Mouse (Mus musculus): Measurements from ENCODE around the gene Lrrc75b. TPM values are rescaled to one million over a fixed set of nuclear protein-coding genes. Genes with fewer than 3 reads are reported as not detected.

The Lrrc75b gene
- total and polyA plus RNA-seq, 3 experiments = not detected

- Histone ChIP-seq H3K4me1 (ENCODE audit: control insufficient read depth in 1 of 2, insufficient read depth in 2 of 2, low read length in 2 of 2) (peaks cover 15 to 24% of the 10 kb centered on the region in 2 experiments), H3K79me2 (ENCODE audit: control insufficient read depth, insufficient read depth, low read length, poor library complexity) (peaks cover 5% of the 10 kb centered on the region), H3K9me3 (replicated peaks; ENCODE audit: insufficient read depth, low read length) (no peaks in the 10 kb centered on the region), H3K27ac (ENCODE audit: control insufficient read depth, low read depth, low read length) (no peak overlapping the region), H3K36me3 (ENCODE audit: control insufficient read depth in 1 of 2, insufficient read depth in 2 of 2, low read length in 2 of 2) (peaks cover 2 to 20% of the 10 kb centered on the region in 2 experiments; a peak in 3 of 4 replicates), H3K4me3 (ENCODE audit: control insufficient read depth in 1 of 2, insufficient read depth in 1 of 2, low read depth in 2 of 2, low read length in 2 of 2) (no peak overlapping the region), H3K27me3 (ENCODE audit: control insufficient read depth in 1 of 2, insufficient read depth in 2 of 2, low read length in 2 of 2) (no peaks in the 10 kb centered on the region), H3K9ac (ENCODE audit: control insufficient read depth, low read depth, low read length, poor library complexity, severe bottlenecking) (no peak overlapping the region)
- no peak for DNase-seq (ENCODE audit: low read depth, low spot score)
- TF ChIP-seq NRF1 (IDR thresholded peaks at IDR 0.05; ENCODE audit: insufficient read depth, low read depth, low read length, poor library complexity, severe bottlenecking) (no peak), HCFC1 (IDR thresholded peaks at IDR 0.05; ENCODE audit: low read depth, low read length) (no peak), E2F4 (IDR thresholded peaks at IDR 0.05; ENCODE audit: borderline replicate concordance, low read depth, low read length) (no peak), GATA1 (IDR thresholded peaks at IDR 0.05; ENCODE audit: low read depth, low read length) (no peak)
Observed at GRCm38 (mm10) chr10:75511897-75512296, 48.2 kb downstream of the Lrrc75b start.

- Histone ChIP-seq H3K36me3 (ENCODE audit: control insufficient read depth in 1 of 2, insufficient read depth in 2 of 2, low read length in 2 of 2) (peaks cover 2 to 20% of the 10 kb centered on the region in 2 experiments; a peak in 3 of 4 replicates), H3K9me3 (replicated peaks; ENCODE audit: insufficient read depth, low read length) (no peaks in the 10 kb centered on the region), H3K4me1 (ENCODE audit: control insufficient read depth in 1 of 2, insufficient read depth in 2 of 2, low read length in 2 of 2) (peaks cover 15 to 24% of the 10 kb centered on the region in 2 experiments), H3K4me3 (ENCODE audit: control insufficient read depth in 1 of 2, insufficient read depth in 1 of 2, low read depth in 2 of 2, low read length in 2 of 2) (no peak overlapping the region), H3K27me3 (ENCODE audit: control insufficient read depth in 1 of 2, insufficient read depth in 2 of 2, low read length in 2 of 2) (no peaks in the 10 kb centered on the region), H3K27ac (ENCODE audit: control insufficient read depth, low read depth, low read length) (no peak overlapping the region), H3K79me2 (ENCODE audit: control insufficient read depth, insufficient read depth, low read length, poor library complexity) (no peaks in the 10 kb centered on the region), H3K9ac (ENCODE audit: control insufficient read depth, low read depth, low read length, poor library complexity, severe bottlenecking) (no peak overlapping the region)
- TF ChIP-seq UBTF (IDR thresholded peaks at IDR 0.05; ENCODE audit: borderline replicate concordance, insufficient read depth, low read depth, low read length) (no peak), POLR2AphosphoS5 (IDR thresholded peaks at IDR 0.05; ENCODE audit: borderline replicate concordance, low read depth, low read length) (no peak), MXI1 (IDR thresholded peaks at IDR 0.05; ENCODE audit: low read depth, low read length) (no peak), SIN3A (IDR thresholded peaks at IDR 0.05; ENCODE audit: low read length) (no peak), MYB (IDR thresholded peaks at IDR 0.05; ENCODE audit: low read depth, low read length) (no peak), ETS1 (IDR thresholded peaks at IDR 0.05; ENCODE audit: low read depth, low read length) (no peak), ZC3H11A (IDR thresholded peaks at IDR 0.05; ENCODE audit: low read depth, low read length) (no peak), NRF1 (IDR thresholded peaks at IDR 0.05; ENCODE audit: insufficient read depth, low read depth, low read length, poor library complexity, severe bottlenecking) (no peak), MYC (IDR thresholded peaks at IDR 0.05; ENCODE audit: low read depth, low read length) (no peak), ZKSCAN1 (IDR thresholded peaks at IDR 0.05; ENCODE audit: low read depth, low read length) (no peak), JUND (IDR thresholded peaks at IDR 0.05; ENCODE audit: low read depth, low read length) (no peak)
- DNase-seq (ENCODE audit: low read depth, low spot score) = no peak
Observed at GRCm38 (mm10) chr10:75511060-75511459, 49.1 kb downstream of the Lrrc75b start.

DNA sequence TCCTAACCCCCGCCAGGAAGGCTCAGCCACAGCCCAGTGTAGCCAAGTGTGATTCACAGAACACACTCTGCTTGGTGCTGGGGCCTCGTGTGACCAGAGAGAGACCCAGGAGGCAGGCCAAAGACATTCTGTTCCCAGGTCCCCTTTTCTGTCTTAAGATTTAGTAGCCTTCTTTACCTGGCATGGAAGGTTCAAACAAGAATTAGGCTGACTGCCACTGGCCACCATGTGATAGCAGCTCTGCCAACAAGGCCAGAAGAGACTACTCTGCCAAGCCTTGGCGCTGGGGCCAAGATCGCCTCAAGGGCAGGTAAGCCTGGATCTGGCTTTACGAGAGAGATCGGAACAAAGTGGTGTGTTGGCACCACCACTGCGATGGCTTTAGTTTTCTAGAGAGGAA, 49.7 kb downstream of the Lrrc75b start:
- no peak overlapping the region for H3K27ac ChIP-seq (ENCODE audit: control insufficient read depth, low read depth, low read length)
- no peak overlapping the region for H3K4me3 ChIP-seq (ENCODE audit: control insufficient read depth in 1 of 2, insufficient read depth in 1 of 2, low read depth in 2 of 2, low read length in 2 of 2)
- no peak overlapping the region for H3K9ac ChIP-seq (ENCODE audit: control insufficient read depth, low read depth, low read length, poor library complexity, severe bottlenecking)
- H3K79me2 ChIP-seq (ENCODE audit: control insufficient read depth, insufficient read depth, low read length, poor library complexity) = no peaks in the 10 kb centered on the region
- H3K4me1 ChIP-seq (ENCODE audit: control insufficient read depth in 1 of 2, insufficient read depth in 2 of 2, low read length in 2 of 2) = peaks cover 12 to 21% of the 10 kb centered on the region in 2 experiments
- H3K27me3 ChIP-seq (ENCODE audit: control insufficient read depth in 1 of 2, insufficient read depth in 2 of 2, low read length in 2 of 2) = no peaks in the 10 kb centered on the region
- no peaks in the 10 kb centered on the region for H3K9me3 ChIP-seq (replicated peaks; ENCODE audit: insufficient read depth, low read length)
- TF ChIP-seq TBP (IDR thresholded peaks at IDR 0.05; ENCODE audit: low read depth, low read length) = no peak
- no peak for TF ChIP-seq TAL1 (IDR thresholded peaks at IDR 0.05; ENCODE audit: low read length)
- no peak for TF ChIP-seq MXI1 (IDR thresholded peaks at IDR 0.05; ENCODE audit: low read depth, low read length)
- TF ChIP-seq KAT2A (conservative IDR thresholded peaks at IDR 0.05; ENCODE audit: low read depth, low read length) = no peak
- TF ChIP-seq POLR2AphosphoS5 (IDR thresholded peaks at IDR 0.05; ENCODE audit: borderline replicate concordance, low read depth, low read length) = no peak
- TF ChIP-seq POLR2A (IDR thresholded peaks at IDR 0.05; ENCODE audit: control insufficient read depth in 1 of 2, insufficient read depth in 1 of 2, low read depth in 1 of 2, low read length in 2 of 2, poor library complexity in 1 of 2) = no peak
- no peak for TF ChIP-seq ELF1 (IDR thresholded peaks at IDR 0.05; ENCODE audit: low read depth, low read length)
- no peak for TF ChIP-seq ZC3H11A (IDR thresholded peaks at IDR 0.05; ENCODE audit: low read depth, low read length)
- TF ChIP-seq RCOR1 (IDR thresholded peaks at IDR 0.05; ENCODE audit: low read depth, low read length) = no peak
- no peak for TF ChIP-seq CHD1 (IDR thresholded peaks at IDR 0.05; ENCODE audit: low read depth, low read length)
- TF ChIP-seq MYC (IDR thresholded peaks at IDR 0.05; ENCODE audit: low read depth, low read length) = no peak
- TF ChIP-seq ZNF384 (IDR thresholded peaks at IDR 0.05; ENCODE audit: low read depth, low read length) = no peak
- TF ChIP-seq GATA1 (IDR thresholded peaks at IDR 0.05; ENCODE audit: low read depth, low read length) = no peak
- TF ChIP-seq MAFK (IDR thresholded peaks at IDR 0.05; ENCODE audit: borderline replicate concordance, low read depth, low read length) = no peak
- DNase-seq (ENCODE audit: low read depth, low spot score) = no peak
- peaks cover 2 to 18% of the 10 kb centered on the region in 2 experiments; a peak in 3 of 4 replicates for H3K36me3 ChIP-seq (ENCODE audit: control insufficient read depth in 1 of 2, insufficient read depth in 2 of 2, low read length in 2 of 2)
